Mouse (Mus musculus) hindbrain, embryonic 10.5 days (tissue): Measurements from ENCODE around the gene Ly6g5b. TPM values are rescaled to one million over a fixed set of nuclear protein-coding genes. Genes with fewer than 3 reads are reported as not detected.
A peak's percentile ranks its signal among the peaks of the same experiment; 100 is the strongest.

Experiments
- DNase-seq: peaks from one replicate; pipeline ENCODE4 v3.0.0-alpha.2; 2017; ENCODE audit warnings: low spot score
- H3K27ac ChIP-seq: fragments of 300-500 bp; sonication (generic); 2 replicates; pipeline ENCODE4 v1.5.1; 2016; ENCODE audit warnings: mild to moderate bottlenecking, moderate library complexity
- H3K27me3 ChIP-seq: fragments of 300-500 bp; sonication (generic); 2 replicates; pipeline ENCODE4 v1.6.1; 2016; ENCODE audit warnings: mild to moderate bottlenecking; ENCODE audit not compliant: poor library complexity, insufficient read depth, severe bottlenecking
- H3K36me3 ChIP-seq: fragments of 300-500 bp; sonication (generic); 2 replicates; pipeline ENCODE4 v1.6.1; 2016; ENCODE audit warnings: mild to moderate bottlenecking, moderate library complexity
- H3K4me1 ChIP-seq: fragments of 300-500 bp; sonication (generic); replicated peaks from 2 replicates; pipeline ENCODE4 v1.6.1; 2016; ENCODE audit warnings: mild to moderate bottlenecking
- H3K4me3 ChIP-seq: fragments of 300-500 bp; sonication (generic); 2 replicates; pipeline ENCODE4 v1.5.1; 2016; ENCODE audit warnings: mild to moderate bottlenecking, moderate library complexity
- H3K9me3 ChIP-seq: fragments of 300-500 bp; sonication (generic); 2 replicates; pipeline ENCODE4 v1.6.1; 2016; ENCODE audit warnings: mild to moderate bottlenecking, moderate library complexity
- WGBS: fragments of 180-500 bp; shearing (Covaris S2); methylation state at CpG from one replicate; pipeline ENCODE4 v1.1.7; 2016; 5-methylcytosine and 5-hydroxymethylcytosine counted together
- polyA plus RNA-seq: library from polyadenylated mRNA; unstranded; fragments of >200 nt; fragmentation: Nextera tagmentation; extraction: Ambion mirVana; gene quantifications from 2 replicates; pipeline ENCODE4 v1.2.1, GENCODE M21; 2016

Gene Ly6g5b
- polyA plus RNA-seq, 1 experiment from 2014 or later: 0.90 TPM

DNA sequence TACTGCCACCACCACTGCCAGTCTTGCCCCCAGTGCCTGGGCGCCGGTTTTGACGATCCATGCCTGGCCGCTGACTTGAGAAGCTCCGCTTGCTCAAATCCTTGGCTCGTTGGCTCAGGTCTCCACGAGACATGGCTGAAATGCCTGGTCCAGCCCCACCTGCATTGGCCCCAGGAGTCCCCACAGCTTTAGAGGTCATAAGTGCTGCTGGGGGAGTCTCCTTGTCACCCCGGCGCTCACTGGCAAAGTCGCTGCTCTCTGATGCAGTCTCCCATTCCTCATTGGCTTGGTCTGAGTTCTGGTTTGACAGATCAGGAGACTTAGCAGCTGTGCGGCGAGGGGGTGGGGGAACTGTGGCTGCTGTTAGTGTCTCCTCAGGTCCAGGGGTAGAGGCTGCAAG is 40.2 kb upstream of the Ly6g5b start:
- H3K4me3 ChIP-seq: no peak overlapping the region
- H3K27ac ChIP-seq: no peak overlapping the region
- H3K36me3 ChIP-seq: peaks cover 99% of the 10 kb centered on the region
- H3K9me3 ChIP-seq: no peaks in the 10 kb centered on the region
- H3K4me1 ChIP-seq: no peaks in the 10 kb centered on the region
- DNase-seq: no peak
- H3K27me3 ChIP-seq: no peaks in the 10 kb centered on the region
- WGBS: 92% methylated on average over 12 of the region's 12 CpGs

DNA sequence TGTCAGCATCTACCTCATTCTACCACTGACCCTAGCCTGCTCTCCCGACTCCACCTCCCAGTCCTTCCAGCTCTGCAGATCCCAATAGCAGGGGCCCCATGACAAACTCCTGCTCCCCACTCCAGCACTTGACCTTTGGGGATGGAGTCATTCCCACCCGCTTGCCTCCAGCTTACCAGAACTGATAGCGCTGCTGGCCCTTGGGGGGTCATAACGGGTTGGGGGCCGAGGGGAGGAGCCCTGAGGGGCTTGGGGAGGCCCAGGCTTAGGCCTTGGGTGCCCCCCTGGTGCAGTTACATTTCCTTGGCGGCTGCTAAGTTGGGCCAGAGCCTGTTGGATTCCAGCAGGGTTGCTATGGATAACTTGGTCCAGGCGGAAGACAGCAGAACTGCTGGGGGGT is 39.4 kb upstream of the Ly6g5b start:
- 84% methylated on average over 7 of the region's 7 CpGs for WGBS
- no peak overlapping the region for H3K27ac ChIP-seq

DNA sequence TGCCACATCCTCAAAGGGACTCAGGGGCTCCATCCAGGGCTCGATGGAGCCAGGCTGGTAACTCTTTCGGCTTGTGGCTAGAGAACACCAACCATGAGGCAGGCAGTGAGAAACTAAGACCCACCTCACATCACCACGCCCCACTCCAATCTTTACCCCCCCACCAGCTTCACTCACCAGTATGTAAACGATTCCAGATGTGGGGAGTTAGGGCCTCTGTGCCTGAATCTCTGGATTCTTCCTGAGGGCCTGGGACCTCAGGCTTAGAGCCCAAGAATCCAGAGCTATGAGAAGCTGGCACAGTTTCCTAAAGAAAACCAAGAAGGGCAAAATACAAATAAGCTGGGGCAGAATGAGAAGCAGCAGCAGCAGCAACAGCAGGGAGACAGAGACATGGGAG is 38.7 kb upstream of the Ly6g5b start:
- 85% methylated on average over 4 of the region's 4 CpGs for WGBS
- Histone ChIP-seq H3K4me1 (no peaks in the 10 kb centered on the region), H3K9me3 (no peaks in the 10 kb centered on the region), H3K4me3 (no peak overlapping the region), H3K27ac (no peak overlapping the region), H3K27me3 (no peaks in the 10 kb centered on the region), H3K36me3 (peaks cover 99% of the 10 kb centered on the region)
- no peak for DNase-seq

More for the DNA sequence above, 39.4 kb upstream of the Ly6g5b start:
- no peak overlapping the region for H3K4me3 ChIP-seq
- no peak for DNase-seq
- peaks cover 99% of the 10 kb centered on the region for H3K36me3 ChIP-seq
- no peaks in the 10 kb centered on the region for H3K9me3 ChIP-seq
- H3K27me3 ChIP-seq: no peaks in the 10 kb centered on the region
- no peaks in the 10 kb centered on the region for H3K4me1 ChIP-seq

DNA sequence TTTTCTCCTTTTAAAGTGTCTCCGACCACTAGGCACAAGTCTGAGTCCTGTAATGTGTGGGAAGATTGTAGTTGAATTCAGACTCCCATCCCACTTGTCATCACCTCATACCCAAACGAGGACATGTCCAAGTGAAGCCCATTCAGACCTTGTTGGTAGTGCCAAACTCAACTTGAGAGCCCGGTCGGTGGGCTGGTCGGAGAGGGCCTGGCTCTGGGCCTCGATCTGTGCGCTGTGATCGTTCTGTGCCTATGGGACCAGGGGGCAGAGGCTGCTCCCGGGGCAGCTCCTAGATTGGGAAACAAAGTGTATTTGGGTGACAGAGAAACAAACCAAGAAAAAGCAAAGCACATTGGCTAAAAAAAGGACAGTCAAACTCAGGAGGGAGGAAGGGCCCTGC is 37.8 kb upstream of the Ly6g5b start:
- 93% methylated on average over 9 of the region's 9 CpGs for WGBS
- Histone ChIP-seq H3K27ac (no peak overlapping the region), H3K36me3 (peaks cover 99% of the 10 kb centered on the region), H3K9me3 (no peaks in the 10 kb centered on the region), H3K4me3 (no peak overlapping the region), H3K4me1 (no peaks in the 10 kb centered on the region), H3K27me3 (no peaks in the 10 kb centered on the region)
- DNase-seq: no peak

DNA sequence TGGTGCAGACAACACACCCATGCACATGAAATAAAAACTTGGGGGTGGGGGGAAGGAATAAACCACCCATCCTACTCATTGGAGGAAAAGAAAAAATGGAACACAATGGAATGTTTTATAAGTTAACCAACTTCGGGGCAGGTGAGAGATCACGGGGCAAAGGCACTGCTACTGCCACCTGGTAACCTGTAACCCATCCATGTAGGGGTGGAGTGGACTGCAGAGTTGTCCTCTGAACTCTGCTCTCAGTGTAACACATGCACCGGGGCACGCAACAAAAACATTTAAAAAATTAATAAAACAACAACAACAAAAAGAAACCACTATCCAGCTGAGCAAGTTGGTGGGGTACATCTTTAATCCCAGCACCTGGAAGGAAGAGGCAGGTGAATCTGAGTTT is 36.9 kb upstream of the Ly6g5b start:
- 96% methylated on average over 4 of the region's 4 CpGs for WGBS
- Histone ChIP-seq H3K4me3 (no peak overlapping the region), H3K27ac (no peak overlapping the region), H3K27me3 (no peaks in the 10 kb centered on the region), H3K9me3 (no peaks in the 10 kb centered on the region), H3K36me3 (peaks cover 99% of the 10 kb centered on the region), H3K4me1 (no peaks in the 10 kb centered on the region)
- DNase-seq: no peak

DNA sequence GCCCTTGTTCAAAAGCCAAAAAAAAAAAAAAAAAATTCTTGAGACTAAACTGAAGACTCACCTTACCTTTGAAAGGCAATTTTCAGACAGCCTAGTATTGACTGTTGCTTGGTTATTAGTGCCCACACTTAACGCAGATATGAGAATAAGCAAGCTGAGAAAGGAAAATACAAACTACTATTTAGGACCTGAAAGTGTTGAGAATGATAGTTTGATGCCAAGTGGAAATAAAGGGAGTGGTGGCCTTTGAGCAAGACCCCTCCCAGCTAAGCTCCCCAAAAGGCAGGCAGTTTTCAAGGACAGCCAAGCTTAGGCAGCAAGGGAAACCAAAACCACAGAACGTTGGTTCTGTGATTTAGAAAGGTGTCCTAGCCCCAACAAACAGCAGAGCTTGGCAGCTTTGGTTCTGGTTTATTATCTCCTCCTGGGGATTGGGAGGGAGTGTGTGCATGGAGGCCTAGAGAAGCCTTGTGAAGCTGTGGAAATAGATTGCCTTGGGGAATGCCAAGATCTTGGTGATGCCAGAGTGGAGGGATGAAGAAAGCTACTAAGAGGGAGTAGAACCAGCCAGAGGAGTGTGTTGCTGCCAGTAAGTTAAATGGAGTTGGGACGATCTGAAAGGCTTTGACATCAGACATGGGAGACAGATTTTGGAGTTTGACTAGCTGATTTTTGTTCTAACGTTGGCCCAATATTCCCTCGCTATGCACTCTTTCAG is 32.9 kb upstream of the Ly6g5b start:
- WGBS: 72% methylated on average over 5 of the region's 5 CpGs
- Histone ChIP-seq H3K36me3 (peaks cover 99% of the 10 kb centered on the region), H3K4me1 (no peaks in the 10 kb centered on the region), H3K27ac (no peak overlapping the region), H3K4me3 (no peak overlapping the region), H3K9me3 (peaks cover 6% of the 10 kb centered on the region; the same call in 1 of the 2 replicates), H3K27me3 (no peaks in the 10 kb centered on the region)
- no peak for DNase-seq

DNA sequence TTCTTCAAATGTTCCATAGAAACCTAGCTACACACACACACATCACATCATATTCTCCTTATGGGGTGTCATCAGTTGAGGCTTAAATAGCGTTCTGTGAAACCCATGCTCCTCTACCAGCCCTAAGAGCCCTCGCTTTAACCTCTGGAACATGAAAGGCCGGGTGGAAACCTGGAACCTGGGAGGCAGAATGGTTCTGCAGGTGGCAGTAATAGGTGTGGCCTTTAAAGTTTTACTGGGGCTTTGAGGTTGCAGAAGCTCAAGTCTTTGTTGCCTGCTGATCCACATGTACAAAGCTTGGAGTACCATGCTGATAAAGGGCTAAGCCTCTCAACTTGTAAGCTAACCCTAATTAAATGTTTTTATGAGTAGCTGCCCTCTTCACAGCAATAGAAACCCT is 32.1 kb upstream of the Ly6g5b start:
- DNase-seq: no peak
- Histone ChIP-seq H3K36me3 (peaks cover 99% of the 10 kb centered on the region), H3K4me1 (no peaks in the 10 kb centered on the region), H3K4me3 (no peak overlapping the region), H3K27ac (no peak overlapping the region), H3K9me3 (peaks cover 7% of the 10 kb centered on the region; the same call in 1 of the 2 replicates), H3K27me3 (no peaks in the 10 kb centered on the region)
- 61% methylated on average over 3 of the region's 3 CpGs for WGBS

DNA sequence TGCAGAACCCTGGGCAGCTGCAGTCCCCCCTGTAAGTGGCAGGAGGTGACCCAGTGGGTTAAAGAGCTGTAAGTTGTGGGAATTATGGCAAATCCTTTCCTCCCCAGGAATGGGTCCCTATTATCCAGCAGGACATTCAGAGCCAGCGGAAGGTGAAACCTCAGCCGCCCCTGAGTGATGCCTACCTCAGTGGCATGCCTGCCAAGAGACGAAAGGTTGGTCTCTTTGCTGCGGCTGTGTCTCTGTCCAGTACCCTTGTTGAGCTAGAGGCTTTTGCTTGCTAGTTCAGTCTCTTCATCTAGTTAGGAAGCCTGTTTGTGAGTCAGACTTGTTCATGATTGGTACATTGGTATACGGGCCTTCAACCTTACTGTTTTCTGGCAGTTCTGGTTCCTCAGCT is 30.9 kb upstream of the Ly6g5b start:
- WGBS: 92% methylated on average over 5 of the region's 5 CpGs
- H3K36me3 ChIP-seq: peaks cover 99% of the 10 kb centered on the region
- DNase-seq: no peak
- no peak overlapping the region for H3K4me3 ChIP-seq
- H3K9me3 ChIP-seq: peaks cover 7% of the 10 kb centered on the region; the same call in 1 of the 2 replicates
- H3K4me1 ChIP-seq: no peaks in the 10 kb centered on the region
- H3K27me3 ChIP-seq: no peaks in the 10 kb centered on the region
- H3K27ac ChIP-seq: no peak overlapping the region

DNA sequence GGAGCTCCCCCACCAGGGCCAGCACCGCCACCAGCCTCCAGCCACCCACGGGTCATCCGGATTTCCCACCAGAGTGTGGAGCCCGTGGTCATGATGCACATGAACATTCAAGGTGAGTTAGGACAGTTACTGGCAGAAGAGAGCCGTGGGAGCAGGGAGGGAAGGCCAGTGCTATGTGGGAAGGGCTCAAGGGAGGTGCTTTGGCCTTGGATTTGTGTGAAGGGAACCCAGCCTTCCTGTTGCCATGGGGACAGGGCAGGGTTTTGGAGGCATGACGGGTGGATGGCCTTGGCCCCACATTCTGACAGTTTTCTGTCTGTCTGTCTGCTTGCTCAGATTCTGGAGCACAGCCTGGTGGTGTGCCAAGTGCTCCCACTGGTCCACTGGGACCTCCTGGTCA is 26.7 kb upstream of the Ly6g5b start:
- no peaks in the 10 kb centered on the region for H3K27me3 ChIP-seq
- peaks cover 7% of the 10 kb centered on the region; the same call in 1 of the 2 replicates for H3K9me3 ChIP-seq
- WGBS: 89% methylated on average over 6 of the region's 6 CpGs
- no peak overlapping the region for H3K27ac ChIP-seq
- no peak for DNase-seq
- H3K4me3 ChIP-seq: no peak overlapping the region
- peaks cover 16% of the 10 kb centered on the region for H3K4me1 ChIP-seq
- peaks cover 97% of the 10 kb centered on the region for H3K36me3 ChIP-seq

DNA sequence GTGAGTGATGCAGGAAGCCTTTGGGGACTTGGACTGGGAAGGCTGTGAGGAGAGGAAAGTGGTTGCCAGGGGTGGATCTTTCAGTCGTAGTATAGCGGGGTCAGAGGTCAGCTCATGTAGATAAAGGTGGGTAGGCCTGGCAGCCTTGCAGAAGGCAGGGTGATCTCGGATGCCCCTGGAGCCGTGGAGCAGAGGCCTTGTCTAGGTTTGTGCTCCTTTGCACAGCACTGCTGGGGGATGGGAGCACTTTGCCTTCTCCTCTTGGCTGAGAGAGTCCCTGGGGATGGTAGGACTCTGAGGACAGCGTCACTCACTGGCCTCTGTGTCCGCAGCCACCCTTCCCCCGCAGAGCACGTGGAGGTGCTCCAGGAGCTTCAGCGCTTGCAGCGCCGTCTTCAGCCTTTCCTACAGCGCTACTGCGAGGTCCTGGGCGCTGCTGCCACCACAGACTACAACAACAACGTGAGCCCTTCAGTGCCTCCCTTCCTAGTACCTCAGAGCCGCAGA is 25.3 kb upstream of the Ly6g5b start:
- Histone ChIP-seq H3K4me1 (peaks cover 26% of the 10 kb centered on the region), H3K4me3 (peak overlapping the region; percentile 23; the same call in 1 of the 2 replicates), H3K27ac (no peak overlapping the region), H3K36me3 (peaks cover 83% of the 10 kb centered on the region), H3K27me3 (no peaks in the 10 kb centered on the region), H3K9me3 (peaks cover 7% of the 10 kb centered on the region; the same call in 1 of the 2 replicates)
- WGBS: 82% methylated on average over 16 of the region's 16 CpGs
- DNase-seq: no peak

DNA sequence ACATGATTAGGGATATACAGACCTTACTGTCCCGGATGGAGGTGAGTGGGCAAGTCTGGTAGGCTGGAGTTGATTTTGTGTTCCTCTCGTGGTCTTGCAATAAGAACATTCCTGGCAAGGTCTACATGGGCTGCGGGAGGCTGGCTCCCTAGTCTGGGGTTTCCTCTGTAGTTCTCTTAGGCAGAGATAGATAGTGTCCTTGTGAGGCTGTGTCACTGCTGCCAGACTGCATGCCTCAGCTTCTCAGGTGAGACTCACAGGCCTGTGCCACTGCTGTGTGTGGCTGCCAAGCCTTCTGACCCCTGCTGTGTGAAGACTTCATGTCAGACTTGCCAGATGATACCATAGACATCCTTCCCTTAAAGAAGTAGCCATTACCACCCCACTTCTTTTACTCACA is 24.0 kb upstream of the Ly6g5b start:
- Histone ChIP-seq H3K9me3 (peaks cover 7% of the 10 kb centered on the region; the same call in 1 of the 2 replicates), H3K27me3 (no peaks in the 10 kb centered on the region), H3K4me1 (peaks cover 26% of the 10 kb centered on the region), H3K4me3 (no peak overlapping the region; the same call in 1 of the 2 replicates), H3K27ac (no peak overlapping the region), H3K36me3 (peaks cover 70% of the 10 kb centered on the region)
- DNase-seq: no peak
- WGBS: 96% methylated on average over 3 of the region's 3 CpGs

DNA sequence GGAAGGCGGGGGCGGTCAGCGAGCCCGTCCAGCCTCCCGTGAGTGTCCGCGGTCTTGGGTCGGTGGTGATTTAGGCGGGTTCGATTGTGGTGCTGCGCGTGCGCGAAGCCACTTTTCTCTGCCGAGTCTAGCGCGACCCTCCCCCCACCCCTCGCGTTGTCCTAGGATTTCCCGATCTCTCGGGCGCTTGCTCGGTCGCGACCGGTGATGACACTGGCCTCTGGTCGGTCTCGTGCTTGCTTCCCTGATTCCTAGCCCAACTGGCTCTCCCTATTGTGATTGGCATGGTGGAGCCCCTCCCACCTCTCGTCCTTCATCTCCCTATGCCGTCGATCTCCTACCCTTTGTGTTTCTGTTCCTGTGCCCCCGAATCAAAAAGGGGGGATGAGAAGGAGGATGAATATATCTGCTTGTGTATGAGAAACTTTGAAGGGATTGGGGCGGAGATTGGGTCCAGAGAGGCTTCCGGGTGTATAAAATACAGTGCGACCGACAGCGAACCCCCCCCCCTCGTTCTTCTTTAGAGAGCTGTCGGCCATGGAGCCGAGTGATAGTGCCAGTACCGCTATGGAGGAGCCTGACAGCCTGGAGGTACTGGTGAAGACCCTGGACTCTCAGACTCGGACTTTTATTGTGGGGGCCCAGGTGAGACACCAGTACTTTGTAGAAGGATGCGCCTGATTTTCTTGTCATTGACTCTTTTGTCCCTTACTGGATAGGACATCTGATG is 20.5 kb upstream of the Ly6g5b start:
- H3K4me3 ChIP-seq: peak overlapping the region; percentile 88
- no peak for DNase-seq
- peaks cover 26% of the 10 kb centered on the region for H3K4me1 ChIP-seq
- H3K27me3 ChIP-seq: no peaks in the 10 kb centered on the region
- no peaks in the 10 kb centered on the region for H3K9me3 ChIP-seq
- under 1% methylated on average over 43 of the region's 43 CpGs for WGBS
- peak overlapping the region; percentile 99 for H3K27ac ChIP-seq
- peaks cover 35% of the 10 kb centered on the region for H3K36me3 ChIP-seq
